10 mouse cellular contexts compared by ENCODE assay signal in genomic region chr4:57462378-57462777, GRCm38 (mm10). TPM values are rescaled to one million over a fixed set of nuclear protein-coding genes. Genes with fewer than 3 reads are reported as not detected.
A peak's percentile ranks its signal among the peaks of the same experiment; 100 is the strongest.
DNase-seq lines count a peak whose midpoint lies in the region; ATAC-seq and TF ChIP-seq lines count a peak whose summit lies in the region.
"Had no signal": no experiment of that assay in that cellular context is flagged by ENCODE, and none has a peak within 500 bp of the region (broad histone marks: within the 10 kb centered on the region; RNA-seq: fewer than 3 reads in every experiment).

No protein-coding gene starts in this region.

- no peak for TF ChIP-seq POLR2A in liver, adult 2 months (IDR thresholded peaks at IDR 0.05; ENCODE audit: extremely low read depth, insufficient read depth, low read length)
- TF ChIP-seq POLR2A in cortical plate, adult 2 months (IDR thresholded peaks at IDR 0.05; ENCODE audit: extremely low read depth, insufficient read depth, low read length) = no peak

- H3K4me3 ChIP-seq in liver, adult 2 months (ENCODE audit: insufficient read depth, low read depth, low read length) = no peak overlapping the region
- H3K4me3 ChIP-seq in liver, embryonic 11.5 days (ENCODE audit: low read depth, low read length) = no peak overlapping the region
- H3K4me3 ChIP-seq in cortical plate, adult 2 months (ENCODE audit: insufficient read depth, low read length) = no peak overlapping the region
- H3K4me3 ChIP-seq: embryonic facial prominence, embryonic 12.5 days; neural tube, embryonic 13.5 days had no signal

- no peak overlapping the region for H3K9ac ChIP-seq in liver, adult 2 months (ENCODE audit: low read depth, low read length)
- no peak overlapping the region for H3K9ac ChIP-seq in liver, embryonic 11.5 days (ENCODE audit: low read depth, low read length)
- H3K9ac ChIP-seq: embryonic facial prominence, embryonic 12.5 days; neural tube, embryonic 13.5 days had no signal

- H3K79me2 ChIP-seq in liver, adult 2 months (ENCODE audit: control insufficient read depth, insufficient read depth, low read length) = no peaks in the 10 kb centered on the region

- peak; percentile 59 to 67 for DNase-seq in cerebellum, postnatal 10 days
- no peak for DNase-seq in cerebellum, adult 11-12 months
- DNase-seq in liver, adult 2 months (ENCODE audit: extremely low read depth, low read depth, low spot score) = peak; percentile 43
- no peak for DNase-seq in liver, embryonic 11.5 days (ENCODE audit: low spot score)
- peak; percentile 46 for DNase-seq in lung, postnatal 14 days
- DNase-seq in spleen, adult 12 weeks (ENCODE audit: low spot score) = no peak
- DNase-seq in layer of hippocampus, adult 8-10 months (ENCODE audit: low spot score in 2 of 2) = no peak

- H3K4me1 ChIP-seq in liver, adult 2 months (ENCODE audit: control insufficient read depth, insufficient read depth, low read length) = no peaks in the 10 kb centered on the region
- no peaks in the 10 kb centered on the region for H3K4me1 ChIP-seq in liver, embryonic 11.5 days (replicated peaks; ENCODE audit: control insufficient read depth, insufficient read depth, low read length)
- no peaks in the 10 kb centered on the region for H3K4me1 ChIP-seq in cortical plate, adult 2 months (ENCODE audit: control insufficient read depth, insufficient read depth, low read length)
- H3K4me1 ChIP-seq: embryonic facial prominence, embryonic 12.5 days; neural tube, embryonic 13.5 days had no signal

- no peak overlapping the region for H3K4me2 ChIP-seq in liver, embryonic 11.5 days
- H3K4me2 ChIP-seq: embryonic facial prominence, embryonic 12.5 days; neural tube, embryonic 13.5 days had no signal

- no peak for ATAC-seq in liver, embryonic 11.5 days (replicated peaks; ENCODE audit: low FRiP score)

- H3K9me3 ChIP-seq in liver, embryonic 11.5 days (ENCODE audit: control insufficient read depth, low read length) = no peaks in the 10 kb centered on the region
- H3K9me3 ChIP-seq: embryonic facial prominence, embryonic 12.5 days; neural tube, embryonic 13.5 days had no signal

- H3K27me3 ChIP-seq in liver, adult 2 months (ENCODE audit: control insufficient read depth, insufficient read depth, low read length) = no peaks in the 10 kb centered on the region
- H3K27me3 ChIP-seq in liver, embryonic 11.5 days (replicated peaks; ENCODE audit: control insufficient read depth, insufficient read depth, low read length) = no peaks in the 10 kb centered on the region
- H3K27me3 ChIP-seq: embryonic facial prominence, embryonic 12.5 days; neural tube, embryonic 13.5 days had no signal

- WGBS in liver, adult 2 months = 53% methylated on average over 3 of the region's 3 CpGs
- WGBS in liver, embryonic 11.5 days = 43% methylated on average over 2 of the region's 3 CpGs

- no peak overlapping the region for H3K27ac ChIP-seq in liver, adult 2 months (replicated peaks; ENCODE audit: insufficient read depth, low read depth, low read length)
- H3K27ac ChIP-seq in liver, embryonic 11.5 days (ENCODE audit: low read depth, low read length) = no peak overlapping the region
- H3K27ac ChIP-seq in cortical plate, adult 2 months (ENCODE audit: insufficient read depth, low read length) = no peak overlapping the region
- H3K27ac ChIP-seq: embryonic facial prominence, embryonic 12.5 days; neural tube, embryonic 13.5 days had no signal

- H3K36me3 ChIP-seq in liver, adult 2 months (ENCODE audit: control insufficient read depth, insufficient read depth, low read length) = no peaks in the 10 kb centered on the region
- H3K36me3 ChIP-seq in liver, embryonic 11.5 days (ENCODE audit: control insufficient read depth, insufficient read depth, low read length) = no peaks in the 10 kb centered on the region
- H3K36me3 ChIP-seq: embryonic facial prominence, embryonic 12.5 days; neural tube, embryonic 13.5 days had no signal

- peak; percentile 51 for TF ChIP-seq CTCF in liver, adult 2 months (IDR thresholded peaks at IDR 0.05; ENCODE audit: low read depth, low read length)
- TF ChIP-seq CTCF in cortical plate, adult 2 months (IDR thresholded peaks at IDR 0.05; ENCODE audit: extremely low read depth, insufficient read depth, low read length) = peak; percentile 40

RNA-seq across cellular contexts. Expression of gene Palm2, which starts 28.3 kb away (rescaled TPM):
- 0.20 and 1.0 TPM in 2 replicates for total RNA-seq in liver, adult 2 months (2014; rRNA removed)
- not detected in 2 replicates for polyA plus RNA-seq in liver, adult 2 months (2012; rRNA removed)
- 0.32 and 0.71 TPM in 2 replicates for polyA plus RNA-seq in liver, embryonic 11.5 days (2014; fragmentation: Nextera tagmentation; extraction: Ambion mirVana)
- polyA plus RNA-seq in cortical plate, adult 2 months (2012; rRNA removed) = 14.1 and 14.8 TPM in 2 replicates
- total RNA-seq in layer of hippocampus, adult 8-10 months (2022) = 10 to 100 TPM; 34.5 to 52.4 (median 45.2) TPM

Comparison
In these comparisons a context has a peak if more than half of its experiments do, and no peak if none do; other contexts are left out.
1. DNase-seq: peak in cerebellum, postnatal 10 days (2 of 2), liver, adult 2 months (single experiment) and lung, postnatal 14 days (single experiment); none in cerebellum, adult 11-12 months (single experiment), liver, embryonic 11.5 days (single experiment), spleen, adult 12 weeks (single experiment) and layer of hippocampus, adult 8-10 months (0 of 2).